Mouse (Mus musculus): ENCODE data around the gene Zwilch.

DNA sequence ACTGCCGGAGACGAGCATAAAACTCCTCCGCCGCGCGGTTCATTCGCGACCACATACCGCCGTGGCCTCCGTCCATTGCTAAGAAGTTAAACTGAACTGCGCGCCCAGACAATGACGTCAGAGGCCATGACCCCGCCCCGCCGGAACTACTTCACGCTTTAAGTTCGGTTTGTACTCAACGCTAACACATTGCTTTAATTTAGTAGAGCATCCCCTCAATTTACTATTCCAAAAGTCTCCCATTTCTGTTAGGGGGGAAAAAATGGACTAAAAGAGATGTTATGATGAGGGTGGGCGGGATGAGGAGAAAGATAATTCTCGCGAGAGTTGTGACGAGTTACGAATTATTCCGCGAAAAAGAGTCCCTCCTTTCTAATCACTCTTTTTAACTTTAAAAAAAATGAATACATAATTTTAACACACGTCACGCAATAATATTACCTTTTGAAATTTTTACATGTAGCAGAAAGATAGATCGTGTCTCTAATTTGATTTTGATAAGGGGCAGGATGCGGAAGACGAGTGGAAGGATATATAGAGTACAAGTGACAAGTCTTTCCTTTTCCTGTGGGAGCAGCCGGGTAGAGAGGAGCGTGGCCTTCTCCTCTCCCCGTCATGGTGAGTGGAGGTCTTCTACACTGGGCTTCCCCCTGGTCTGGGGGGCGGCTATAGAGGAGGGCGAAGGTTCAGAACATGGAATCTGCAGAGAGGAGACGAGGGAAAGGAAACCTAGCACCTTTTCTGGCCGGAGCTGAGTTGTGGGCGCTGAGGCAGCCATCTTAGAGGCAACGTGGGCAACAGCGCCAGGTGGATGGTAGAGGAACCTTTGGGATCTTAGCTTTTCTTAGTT, at the start of gene Zwilch, which contains the start of gene Rpl4:
- TF ChIP-seq POLR2A (IDR thresholded peaks at IDR 0.05; ENCODE audit: insufficient read depth, low read length): peak; percentile 93
- no peak for TF ChIP-seq CTCF (IDR thresholded peaks at IDR 0.05; ENCODE audit: low read depth, low read length)
